Mouse (Mus musculus) gastrocnemius, postnatal 36 days (tissue): ENCODE measurements around the gene Casz1. TPM values are rescaled to one million over a fixed set of nuclear protein-coding genes. Genes with fewer than 3 reads are reported as not detected.
A peak's percentile ranks its signal among the peaks of the same experiment; 100 is the strongest.

ENCODE experiments used
- DNase-seq, 2 experiments: peaks; one replicate each; pipeline ENCODE4 v3.0.0; 2022
- intact Hi-C: fragments of 180-260 bp; cut with DNase I; formaldehyde crosslinking; loops from one replicate; pipeline ENCODE4 v1.15.1; 2025
- total RNA-seq, 2 experiments: library from RNA; stranded (reverse); gene quantifications; 2 replicates each; pipeline ENCODE4 v1.2.3; 2021

Gene Casz1
- total RNA-seq, 2 experiments from 2014 or later, result 24.8 to 45.6 TPM

DNA sequence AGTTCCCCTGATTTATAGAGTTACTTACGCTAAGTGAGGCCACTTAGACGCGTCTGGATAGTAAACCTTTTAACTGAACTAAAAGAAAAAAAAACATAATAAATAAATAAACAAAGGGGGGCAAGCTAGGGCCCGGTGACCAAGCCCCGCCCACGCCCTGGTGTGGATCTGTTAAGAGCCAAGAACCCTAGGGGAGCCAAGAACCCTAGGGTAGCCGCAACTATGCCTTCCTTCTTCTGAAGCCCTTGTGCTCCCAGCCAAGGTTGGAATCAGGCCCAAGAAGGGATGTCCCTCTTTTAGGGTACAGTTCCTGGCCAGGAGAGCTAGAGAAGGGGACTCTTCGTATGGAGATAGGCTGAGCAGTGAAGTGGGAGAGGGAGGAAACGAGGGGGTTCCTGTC, 119.2 kb downstream of the Casz1 start:
- intact Hi-C loops, result no loop called here
- no peak for DNase-seq

DNA sequence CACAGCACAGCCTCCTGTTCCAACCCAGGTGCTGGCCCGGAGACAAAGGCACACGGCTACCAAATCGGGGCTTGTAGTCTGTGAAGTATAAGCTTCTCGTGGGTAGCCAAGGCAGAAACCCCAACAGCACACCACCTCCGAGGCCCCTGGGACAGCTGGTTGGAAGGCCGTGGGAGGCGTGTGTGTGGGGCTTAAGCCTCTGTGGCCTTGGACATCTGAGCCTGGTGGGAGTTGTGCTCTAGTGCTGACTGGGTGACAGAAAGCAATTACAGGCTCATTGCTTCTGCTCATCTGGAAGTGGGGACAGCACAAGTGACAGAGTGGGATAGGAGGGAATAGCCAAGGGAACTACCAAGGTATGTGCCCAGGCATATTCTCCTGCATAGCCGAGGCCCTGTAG, 119.7 kb downstream of the Casz1 start:
- DNase-seq, result no peak
- intact Hi-C loops, result no loop called here

DNA sequence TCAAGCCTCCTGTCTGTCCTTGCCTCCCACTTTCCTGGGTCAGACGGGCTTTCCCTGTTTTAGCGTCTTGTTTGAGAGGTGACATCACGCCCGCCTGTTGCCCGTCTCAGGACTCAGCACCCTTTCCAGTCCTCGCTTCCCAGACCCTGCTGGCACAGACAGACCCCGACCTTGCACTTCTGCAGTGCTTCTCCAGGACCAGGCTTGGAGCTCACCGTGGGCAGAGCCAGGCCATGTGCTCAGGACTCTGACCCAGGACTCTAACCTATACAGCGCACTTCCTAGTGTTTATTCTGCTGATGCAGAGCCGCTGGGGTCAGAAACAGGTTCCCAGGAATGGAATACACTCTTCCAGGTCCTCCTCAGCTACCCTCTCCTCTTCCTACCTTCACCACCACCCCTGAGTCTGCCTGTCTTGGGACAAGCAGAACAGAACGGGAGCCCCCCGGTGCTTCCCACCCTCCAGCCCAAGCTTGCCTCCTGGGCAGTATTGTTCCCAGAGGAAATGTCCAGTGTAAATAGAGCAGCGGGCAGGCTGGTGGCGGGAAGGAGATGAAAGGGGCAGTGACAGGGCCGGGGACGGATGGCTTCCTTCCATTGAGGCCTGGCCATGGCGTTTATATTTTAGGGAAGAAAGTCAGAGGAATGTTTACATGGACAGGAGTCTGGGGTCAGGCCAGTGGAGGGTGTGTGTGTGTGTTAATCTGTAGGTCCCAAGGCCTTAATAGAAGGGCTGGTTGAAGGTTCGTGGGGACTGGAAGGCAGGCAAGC, 121.5 kb downstream of the Casz1 start:
- DNase-seq, result no peak
- intact Hi-C loops, result no loop called here

DNA sequence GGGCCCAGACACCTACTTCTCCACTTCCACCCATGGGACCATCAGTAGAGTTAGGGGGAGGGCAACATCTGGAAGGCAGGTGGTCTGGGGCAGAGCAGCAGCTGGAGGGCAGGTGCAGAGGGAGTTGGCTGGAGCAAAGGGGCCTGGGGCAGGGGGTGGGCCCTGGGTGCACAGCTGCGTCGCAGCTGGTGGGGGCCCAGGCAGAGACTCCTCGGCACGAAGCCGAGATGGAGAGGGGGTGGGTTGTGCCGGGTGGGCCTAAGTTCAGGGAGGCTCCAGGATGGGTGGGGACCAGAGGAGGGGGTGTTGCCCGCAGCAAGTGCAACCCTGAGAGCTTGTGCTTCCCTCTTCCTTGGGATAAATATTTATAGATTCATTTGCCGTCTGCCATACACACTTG, 122.2 kb downstream of the Casz1 start:
- no peak for DNase-seq
- intact Hi-C loops, result no loop called here

DNA sequence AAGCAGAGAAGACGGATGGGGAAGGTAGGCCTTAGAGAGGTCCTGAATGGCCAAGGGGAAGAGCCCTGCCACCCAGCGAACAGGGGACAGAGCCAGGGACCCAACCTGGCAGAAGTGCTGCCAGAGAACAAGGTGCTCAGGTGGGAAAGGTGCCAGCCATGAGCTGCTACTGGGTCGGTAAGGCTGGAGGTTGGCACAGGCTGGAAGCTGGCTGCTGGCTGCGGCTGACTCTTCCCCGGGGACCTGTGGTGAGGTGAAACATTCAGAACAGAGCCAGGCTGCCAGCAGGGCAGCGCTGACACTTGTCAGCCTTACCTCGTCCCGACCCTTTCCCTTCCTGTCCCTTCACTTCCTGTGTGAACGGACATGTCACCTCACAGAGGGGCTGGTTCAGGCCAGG, 124.1 kb downstream of the Casz1 start:
- intact Hi-C loops, result no loop called here
- DNase-seq, result no peak

DNA sequence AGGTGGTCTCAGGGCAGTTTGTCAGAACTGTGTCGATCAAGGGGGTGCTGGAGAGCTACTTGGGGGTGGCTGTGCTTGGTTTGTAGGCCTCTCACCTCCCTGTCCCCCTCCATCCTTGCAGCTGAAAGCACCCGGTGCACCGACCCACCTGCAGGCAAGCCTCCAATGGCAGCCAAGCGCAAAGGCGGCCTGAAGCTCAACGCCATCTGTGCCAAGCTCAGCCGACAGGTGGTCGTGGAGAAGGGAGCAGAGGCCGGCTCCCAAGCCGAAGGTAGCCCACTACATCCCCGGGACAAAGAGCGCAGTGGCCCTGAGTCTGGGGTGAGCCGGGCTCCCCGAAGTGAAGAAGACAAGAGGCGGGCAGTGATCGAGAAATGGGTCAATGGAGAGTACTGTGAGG, 124.6 kb downstream of the Casz1 start:
- DNase-seq, result no peak

DNA sequence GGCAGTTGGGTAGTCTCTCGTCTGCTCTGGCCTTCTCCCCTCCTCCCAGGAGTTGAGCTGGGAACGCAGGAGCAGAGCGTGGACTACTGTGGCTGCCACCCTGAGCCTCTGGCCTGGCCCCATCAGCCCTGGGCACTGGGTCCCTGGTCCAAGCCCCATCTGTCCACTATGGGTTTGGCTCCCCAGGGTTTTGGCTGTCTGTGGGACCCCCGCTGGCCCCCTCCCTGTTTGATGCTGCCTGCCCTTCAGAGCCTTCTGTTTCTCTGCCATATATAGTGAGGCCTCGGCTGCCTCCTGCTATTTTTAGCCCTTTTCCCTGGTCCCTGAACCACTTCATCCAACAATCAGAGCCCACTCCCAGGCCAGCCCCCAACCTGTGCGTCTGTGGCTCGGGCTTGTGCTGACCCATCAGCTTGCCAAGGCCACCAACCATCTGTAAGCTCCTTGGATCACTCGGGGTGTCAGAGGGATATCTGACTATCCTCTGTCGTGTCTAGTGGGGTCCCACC, 126.5 kb downstream of the Casz1 start:
- no peak for DNase-seq
- intact Hi-C loops, result no loop called here

More for the DNA sequence above, 124.6 kb downstream of the Casz1 start:
- intact Hi-C loops, result no loop called here

DNA sequence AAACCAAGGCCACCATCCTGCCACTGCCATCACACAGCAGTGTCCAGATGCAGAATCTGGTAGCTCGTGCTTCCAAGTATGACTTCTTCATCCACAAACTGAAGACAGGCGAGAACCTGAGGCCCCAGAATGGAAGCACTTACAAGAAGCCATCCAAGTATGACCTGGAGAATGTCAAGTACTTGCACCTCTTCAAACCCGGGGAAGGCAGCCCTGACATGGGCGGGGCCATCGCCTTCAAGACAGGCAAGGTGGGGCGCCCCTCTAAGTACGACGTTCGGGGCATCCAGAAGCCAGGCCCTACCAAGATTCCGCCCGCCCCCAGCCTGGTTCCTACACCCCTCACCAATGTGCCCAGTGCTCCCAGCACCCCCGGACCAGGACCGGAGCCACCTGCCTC, 128.9 kb downstream of the Casz1 start:
- no peak for DNase-seq
- intact Hi-C loops, result no loop called here

DNA sequence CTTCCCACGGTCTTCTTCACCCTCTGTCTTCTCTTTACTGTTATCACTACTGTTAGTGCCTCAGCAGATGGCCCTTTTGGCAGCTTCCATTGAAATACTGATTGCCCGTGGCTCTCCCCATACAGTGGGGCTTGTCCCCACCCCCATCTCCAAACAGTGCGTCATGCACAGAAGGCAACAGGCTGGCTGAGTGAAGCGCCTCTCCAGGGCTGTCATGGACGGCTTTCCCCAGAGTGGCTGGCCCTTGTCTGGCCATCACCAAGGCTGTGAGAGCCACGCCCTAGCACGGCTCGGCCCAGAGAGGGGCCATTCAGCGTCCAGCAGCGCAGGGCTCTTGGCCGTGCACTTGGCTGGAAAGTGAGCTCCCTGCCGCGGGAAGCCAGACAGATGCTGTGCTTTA, 131.0 kb downstream of the Casz1 start:
- peak; percentile 48 to 51 for DNase-seq
- intact Hi-C loops, result no loop called here

DNA sequence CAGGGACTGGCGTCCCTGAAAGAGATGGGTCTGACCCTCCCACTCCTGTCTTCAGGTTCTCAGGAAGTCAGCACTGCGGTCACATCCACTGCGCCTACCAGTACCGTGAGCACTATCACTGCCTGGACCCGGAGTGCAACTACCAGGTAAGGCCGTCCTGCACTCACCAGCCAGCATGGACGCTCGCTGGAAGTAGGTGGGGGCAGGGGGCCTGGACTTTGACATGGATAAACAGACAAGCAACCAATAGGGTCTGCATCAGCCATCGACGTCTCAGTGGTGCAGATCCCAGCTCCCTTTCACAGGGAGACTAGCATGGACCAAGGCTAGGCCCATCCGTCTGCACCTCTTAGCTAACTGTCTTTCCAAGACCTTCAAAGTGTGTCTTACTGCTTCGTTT, 131.9 kb downstream of the Casz1 start:
- intact Hi-C loops, result no loop called here
- no peak for DNase-seq

DNA sequence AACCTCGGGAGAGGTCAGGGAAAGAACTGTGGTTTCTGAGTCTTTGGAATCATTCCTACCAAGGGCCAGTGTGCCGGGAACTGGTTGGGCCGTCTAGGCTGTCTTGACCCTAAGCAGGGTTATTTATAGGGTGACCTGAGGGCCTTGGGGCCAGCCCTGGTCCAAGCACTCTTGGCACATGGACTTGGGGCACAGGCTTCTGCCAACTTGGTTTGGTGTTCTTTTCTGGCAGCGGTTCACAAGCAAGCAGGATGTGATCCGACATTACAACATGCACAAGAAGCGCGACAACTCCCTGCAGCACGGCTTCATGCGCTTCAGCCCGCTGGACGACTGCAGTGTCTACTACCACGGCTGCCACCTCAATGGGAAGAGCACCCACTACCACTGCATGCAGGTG, 132.5 kb downstream of the Casz1 start:
- intact Hi-C loops, result no loop called here
- peak; percentile 49 to 58 for DNase-seq

DNA sequence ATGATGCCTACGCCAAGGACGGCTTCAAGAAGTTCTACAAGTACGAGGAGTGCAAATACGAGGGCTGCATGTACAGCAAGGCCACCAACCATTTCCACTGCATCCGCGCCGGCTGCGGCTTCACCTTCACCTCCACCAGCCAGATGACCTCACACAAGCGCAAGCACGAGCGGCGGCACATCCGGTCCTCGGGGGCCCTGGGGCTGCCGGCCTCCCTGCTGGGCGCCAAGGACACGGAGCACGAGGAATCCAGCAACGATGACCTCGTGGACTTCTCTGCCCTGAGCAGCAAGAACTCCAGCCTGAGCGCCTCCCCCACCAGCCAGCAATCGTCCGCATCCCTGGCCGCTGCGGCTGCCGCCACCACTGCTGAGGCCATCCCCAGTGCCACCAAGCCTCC, 134.3 kb downstream of the Casz1 start:
- DNase-seq, result no peak
- intact Hi-C loops, result no loop called here

DNA sequence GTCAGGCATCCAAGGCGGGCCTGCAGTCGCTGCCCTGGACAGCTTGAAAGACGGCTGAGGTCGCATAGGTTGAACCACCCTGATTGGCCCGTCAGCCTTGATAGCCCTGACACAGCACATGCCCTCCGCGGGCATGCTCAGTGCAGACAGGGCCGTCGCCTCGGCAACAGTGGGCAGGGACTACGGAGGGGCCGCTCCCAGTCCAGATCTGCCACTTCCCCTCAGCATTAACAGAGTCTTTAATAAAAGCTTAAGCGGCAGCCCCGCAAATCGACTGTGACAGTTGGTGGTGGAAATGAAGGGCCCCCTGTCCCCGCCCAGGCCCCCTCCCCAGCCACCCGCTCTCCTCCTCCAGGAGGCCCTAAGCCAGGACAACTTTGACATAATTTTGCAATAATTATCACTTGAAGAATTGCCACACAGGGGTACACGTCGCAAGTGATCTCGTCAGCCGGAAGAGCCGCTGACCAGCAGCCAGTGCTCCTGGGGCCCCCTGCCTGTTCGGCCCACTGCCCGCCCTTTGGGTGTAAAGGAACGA, 136.5 kb downstream of the Casz1 start:
- intact Hi-C loops, result no loop called here
- peak; percentile 47 to 51 for DNase-seq

DNA sequence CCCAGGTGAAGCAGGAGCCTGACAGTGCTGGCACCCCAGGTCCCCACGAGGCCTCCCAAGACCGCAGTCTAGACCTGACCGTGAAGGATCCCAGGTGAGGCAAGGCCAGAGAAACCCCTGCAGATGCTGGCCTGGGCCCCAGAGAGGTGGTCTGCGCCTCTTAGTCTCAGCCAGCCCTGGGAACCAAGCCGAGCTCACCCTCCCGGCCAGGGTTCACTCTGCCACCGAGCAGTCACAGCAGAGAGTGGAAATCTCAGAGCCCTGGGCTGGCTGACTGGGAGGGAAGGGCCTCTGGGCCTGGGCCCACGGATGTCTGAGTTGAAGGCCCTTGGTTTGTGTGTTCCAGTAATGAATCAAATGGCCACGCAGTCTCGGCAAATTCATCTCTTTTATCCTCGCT, 137.1 kb downstream of the Casz1 start:
- intact Hi-C loops, result no loop called here
- DNase-seq, result no peak

DNA sequence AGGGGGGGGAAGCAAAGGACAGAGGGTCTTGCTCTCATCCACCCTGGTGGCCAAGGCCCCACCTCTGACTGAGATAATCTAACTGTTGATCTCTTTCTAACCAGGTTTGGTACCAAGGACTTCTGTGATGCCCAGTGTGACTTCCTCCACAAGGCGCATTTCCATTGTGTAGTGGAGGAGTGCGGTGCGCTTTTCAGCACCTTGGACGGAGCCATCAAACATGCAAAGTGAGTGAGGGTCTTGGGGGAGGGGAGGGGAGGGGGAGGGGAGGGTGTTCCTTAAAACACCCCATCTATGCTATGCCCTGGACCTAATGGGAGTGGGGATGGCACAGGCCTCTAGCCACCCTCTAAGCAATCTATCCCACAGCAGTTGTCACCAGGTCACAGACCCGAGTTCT, 138.9 kb downstream of the Casz1 start:
- no peak for DNase-seq
- intact Hi-C loops, result no loop called here

DNA sequence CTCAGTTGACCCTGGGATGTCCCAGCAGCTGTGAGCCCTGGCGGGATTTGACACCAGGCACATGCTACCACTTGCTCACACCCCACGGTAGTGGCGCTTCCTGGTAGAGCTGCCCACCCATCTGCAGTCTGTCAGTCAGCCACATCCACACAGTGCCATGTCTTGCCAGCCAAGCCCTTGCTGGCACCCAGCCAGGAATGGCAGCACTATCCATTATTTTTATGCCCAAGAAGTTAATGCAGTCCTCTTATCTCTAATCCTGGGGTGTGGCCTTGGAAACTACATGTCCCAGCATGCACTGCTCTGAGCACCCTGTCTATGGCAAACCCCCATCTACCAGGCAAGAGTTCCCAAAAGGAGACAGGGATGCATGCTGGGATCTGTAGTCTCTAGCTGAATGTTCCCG, 141.2 kb downstream of the Casz1 start:
- intact Hi-C loops, result no loop called here
- no peak for DNase-seq

DNA sequence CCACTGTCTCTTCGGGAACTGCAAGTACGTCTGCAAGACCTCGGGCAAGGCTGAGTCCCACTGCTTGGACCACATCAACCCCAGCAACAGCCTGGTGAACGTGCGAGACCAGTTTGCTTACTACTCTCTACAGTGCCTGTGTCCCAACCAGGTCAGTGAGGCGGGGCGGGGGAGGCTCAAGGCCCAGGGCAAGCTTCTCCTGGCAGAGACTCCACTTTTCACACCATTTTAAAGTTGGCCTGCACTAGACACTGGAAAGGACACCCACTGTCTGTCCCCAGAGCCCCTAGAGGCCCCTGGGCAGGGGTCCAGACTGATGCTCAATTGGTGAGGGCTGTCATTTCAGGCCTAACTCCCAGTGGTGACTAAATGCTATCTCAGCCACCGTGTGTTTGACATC, 141.8 kb downstream of the Casz1 start:
- intact Hi-C loops, result no loop called here
- no peak for DNase-seq

DNA sequence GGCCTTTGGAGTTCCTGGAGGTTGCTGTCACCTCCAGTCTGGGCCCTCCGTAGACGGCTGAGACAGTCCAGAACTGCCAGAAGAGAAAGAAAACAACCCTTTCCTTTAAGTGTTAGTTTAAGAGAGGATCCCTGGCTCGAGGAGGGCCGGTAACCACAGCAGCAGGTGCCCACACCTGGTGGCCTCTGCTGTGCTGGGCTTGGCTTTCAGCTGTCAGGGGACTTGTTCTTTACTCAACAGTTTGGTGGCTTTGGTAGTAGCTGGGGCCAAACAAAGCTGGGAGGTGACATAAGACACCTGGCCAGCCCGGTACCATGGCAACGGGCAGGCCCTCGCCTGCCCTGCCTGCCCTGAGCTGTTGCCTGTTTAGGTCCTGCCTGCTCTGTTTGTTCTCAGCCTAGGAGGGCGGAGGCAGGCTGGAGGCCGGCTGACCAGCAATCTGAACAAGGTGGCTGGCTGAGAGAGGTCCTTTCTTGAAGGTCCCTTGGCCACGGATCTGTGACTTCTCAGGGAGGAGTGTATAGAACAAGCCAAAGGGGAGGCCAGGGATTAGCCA, 143.7 kb downstream of the Casz1 start:
- no peak for DNase-seq
- intact Hi-C loops, result no loop called here

DNA sequence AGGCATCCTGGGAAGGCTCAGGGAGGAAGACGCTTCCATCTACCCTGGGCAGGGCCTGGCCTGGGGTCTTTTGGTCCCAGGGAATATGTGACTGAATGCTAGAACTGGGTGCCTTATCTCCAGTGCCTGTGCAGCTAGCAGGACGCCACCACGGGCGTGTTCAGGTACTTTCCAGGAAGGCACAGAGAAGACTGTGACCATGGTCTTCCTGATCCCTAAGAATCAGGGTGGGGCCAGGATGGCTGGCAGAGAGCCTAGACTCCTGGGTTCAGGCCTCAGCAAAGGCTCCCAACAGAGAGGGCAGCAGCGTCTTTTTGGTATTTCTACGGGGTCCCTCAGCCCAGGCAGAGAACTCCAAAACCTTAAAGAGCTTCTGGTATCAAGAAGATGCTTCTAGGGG, 146.3 kb downstream of the Casz1 start:
- no peak for DNase-seq
- intact Hi-C loops, result no loop called here

DNA sequence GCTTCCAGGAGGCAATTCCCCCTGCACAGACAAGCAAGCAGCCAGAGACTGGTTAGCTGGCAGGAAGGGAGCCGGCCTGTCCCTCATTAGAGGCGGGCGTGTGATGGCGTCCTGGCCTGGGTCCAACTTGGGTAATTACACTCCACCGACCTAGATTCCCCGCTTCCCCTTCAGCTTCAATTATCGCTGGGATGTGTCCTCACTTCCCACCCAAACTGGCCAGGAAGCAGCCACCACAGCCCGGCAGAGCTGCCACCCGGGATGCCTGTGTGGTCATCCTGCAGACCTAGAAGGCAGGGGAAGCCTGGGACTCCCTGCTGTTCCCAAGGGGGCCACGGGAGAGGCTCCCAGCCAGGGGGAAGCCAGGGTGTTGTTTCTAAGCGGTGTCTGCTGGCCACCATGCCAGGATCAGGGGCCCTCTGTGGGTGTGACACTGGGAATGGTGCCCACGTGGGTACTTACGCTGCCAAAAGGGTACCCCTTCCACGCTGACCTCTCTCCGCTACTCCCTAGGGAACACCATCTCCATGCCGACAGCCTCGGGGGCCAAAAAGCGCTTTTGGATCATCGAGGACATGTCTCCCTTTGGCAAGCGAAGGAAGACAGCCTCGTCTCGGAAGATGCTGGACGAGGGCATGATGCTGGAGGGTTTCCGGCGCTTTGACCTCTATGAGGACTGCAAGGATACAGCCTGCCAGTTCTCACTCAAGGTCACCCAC, 146.9 kb downstream of the Casz1 start:
- DNase-seq, result peak; percentile 57 to 63
- intact Hi-C loops, result no loop called here

DNA sequence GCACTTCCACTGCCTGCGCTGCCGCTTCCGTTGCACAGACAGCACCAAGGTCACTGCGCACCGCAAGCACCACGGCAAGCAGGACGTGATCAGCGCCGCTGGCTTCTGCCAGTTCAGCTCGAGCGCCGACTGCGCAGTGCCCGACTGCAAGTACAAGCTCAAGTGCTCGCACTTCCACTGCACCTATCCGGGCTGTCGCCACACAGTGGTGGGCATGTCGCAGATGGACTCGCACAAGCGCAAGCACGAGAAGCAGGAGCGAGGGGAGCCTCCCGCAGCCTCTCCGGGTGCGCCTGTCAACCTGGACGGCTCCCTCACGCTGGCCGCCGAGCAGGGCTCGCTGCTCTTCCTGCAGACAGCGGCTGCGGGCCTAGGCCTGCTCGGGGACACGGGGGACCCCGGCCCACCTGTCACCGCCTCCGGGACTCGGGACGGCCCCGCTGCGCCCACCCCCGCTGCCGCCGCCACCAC, 147.6 kb downstream of the Casz1 start:
- DNase-seq, result no peak
- intact Hi-C loops, result no loop called here
